Mouse (Mus musculus): ENCODE measurements at regions not wholly inside any gene's neighbourhood (a gene's known extent, or its start where the extent isn't known, plus 50 kb on each side); places are given as distances from the start of the nearest gene placed in this dataset.

- DNase-seq (ENCODE audit: low read depth), result peak; percentile 86
- no peak for TF ChIP-seq POLR2A (IDR thresholded peaks at IDR 0.05; ENCODE audit: borderline replicate concordance, extremely low read depth, insufficient read depth, insufficient read length, poor library complexity, severe bottlenecking)
- TF ChIP-seq CTCF (IDR thresholded peaks at IDR 0.05; ENCODE audit: borderline replicate concordance, extremely low read depth, insufficient read depth, insufficient read length), result no peak
Observed at GRCm38 (mm10) chr15:56027197-56027818, 1450.1 kb downstream of the Slc22a22 start.

- no peak for TF ChIP-seq POLR2A (IDR thresholded peaks at IDR 0.05; ENCODE audit: borderline replicate concordance, extremely low read depth, insufficient read depth, insufficient read length, poor library complexity, severe bottlenecking)
- no peak for TF ChIP-seq CTCF (IDR thresholded peaks at IDR 0.05; ENCODE audit: borderline replicate concordance, extremely low read depth, insufficient read depth, insufficient read length)
- no peak for DNase-seq (ENCODE audit: low read depth)
Observed at GRCm38 (mm10) chr15:56024705-56025104, 1452.7 kb downstream of the Slc22a22 start.

- DNase-seq (ENCODE audit: low read depth), result peak; percentile 12
- TF ChIP-seq POLR2A (IDR thresholded peaks at IDR 0.05; ENCODE audit: borderline replicate concordance, extremely low read depth, insufficient read depth, insufficient read length, poor library complexity, severe bottlenecking) (no peak), CTCF (IDR thresholded peaks at IDR 0.05; ENCODE audit: borderline replicate concordance, extremely low read depth, insufficient read depth, insufficient read length) (no peak)
Observed at GRCm38 (mm10) chr15:56023862-56024484, 1453.5 kb downstream of the Slc22a22 start.

- no peak for TF ChIP-seq CTCF (IDR thresholded peaks at IDR 0.05; ENCODE audit: borderline replicate concordance, extremely low read depth, insufficient read depth, insufficient read length)
- TF ChIP-seq POLR2A (IDR thresholded peaks at IDR 0.05; ENCODE audit: borderline replicate concordance, extremely low read depth, insufficient read depth, insufficient read length, poor library complexity, severe bottlenecking), result no peak
- DNase-seq (ENCODE audit: low read depth), result no peak
Observed at GRCm38 (mm10) chr15:56022315-56022714, 1455.1 kb downstream of the Slc22a22 start.

- DNase-seq (ENCODE audit: low read depth), result no peak
- TF ChIP-seq POLR2A (IDR thresholded peaks at IDR 0.05; ENCODE audit: borderline replicate concordance, extremely low read depth, insufficient read depth, insufficient read length, poor library complexity, severe bottlenecking), result no peak
- TF ChIP-seq CTCF (IDR thresholded peaks at IDR 0.05; ENCODE audit: borderline replicate concordance, extremely low read depth, insufficient read depth, insufficient read length), result no peak
Observed at GRCm38 (mm10) chr15:56018141-56018540, 1459.3 kb downstream of the Slc22a22 start.

GRCm38 (mm10) chr15:56017561-56017960, 1459.9 kb downstream of the Slc22a22 start:
- DNase-seq (ENCODE audit: low read depth), result no peak
- TF ChIP-seq CTCF (IDR thresholded peaks at IDR 0.05; ENCODE audit: borderline replicate concordance, extremely low read depth, insufficient read depth, insufficient read length) (no peak), POLR2A (IDR thresholded peaks at IDR 0.05; ENCODE audit: borderline replicate concordance, extremely low read depth, insufficient read depth, insufficient read length, poor library complexity, severe bottlenecking) (no peak)

- no peak for DNase-seq (ENCODE audit: low read depth)
- TF ChIP-seq CTCF (IDR thresholded peaks at IDR 0.05; ENCODE audit: borderline replicate concordance, extremely low read depth, insufficient read depth, insufficient read length), result no peak
- no peak for TF ChIP-seq POLR2A (IDR thresholded peaks at IDR 0.05; ENCODE audit: borderline replicate concordance, extremely low read depth, insufficient read depth, insufficient read length, poor library complexity, severe bottlenecking)
Observed at GRCm38 (mm10) chr15:56016070-56016469, 1461.4 kb downstream of the Slc22a22 start.

- peak; percentile 8 for DNase-seq (ENCODE audit: low read depth)
- TF ChIP-seq POLR2A (IDR thresholded peaks at IDR 0.05; ENCODE audit: borderline replicate concordance, extremely low read depth, insufficient read depth, insufficient read length, poor library complexity, severe bottlenecking), result no peak
- no peak for TF ChIP-seq CTCF (IDR thresholded peaks at IDR 0.05; ENCODE audit: borderline replicate concordance, extremely low read depth, insufficient read depth, insufficient read length)
Observed at GRCm38 (mm10) chr15:56014059-56014620, 1463.3 kb downstream of the Slc22a22 start.

- peak; percentile 15 for DNase-seq (ENCODE audit: low read depth)
- TF ChIP-seq CTCF (IDR thresholded peaks at IDR 0.05; ENCODE audit: borderline replicate concordance, extremely low read depth, insufficient read depth, insufficient read length) (no peak), POLR2A (IDR thresholded peaks at IDR 0.05; ENCODE audit: borderline replicate concordance, extremely low read depth, insufficient read depth, insufficient read length, poor library complexity, severe bottlenecking) (no peak)
Observed at GRCm38 (mm10) chr15:56008603-56009174, 1468.7 kb downstream of the Slc22a22 start.

GRCm38 (mm10) chr15:56007376-56007775, 1470.0 kb downstream of the Slc22a22 start:
- peak; percentile 51 for DNase-seq (ENCODE audit: low read depth)
- TF ChIP-seq CTCF (IDR thresholded peaks at IDR 0.05; ENCODE audit: borderline replicate concordance, extremely low read depth, insufficient read depth, insufficient read length) (no peak), POLR2A (IDR thresholded peaks at IDR 0.05; ENCODE audit: borderline replicate concordance, extremely low read depth, insufficient read depth, insufficient read length, poor library complexity, severe bottlenecking) (no peak)

- TF ChIP-seq POLR2A (IDR thresholded peaks at IDR 0.05; ENCODE audit: borderline replicate concordance, extremely low read depth, insufficient read depth, insufficient read length, poor library complexity, severe bottlenecking) (no peak), CTCF (IDR thresholded peaks at IDR 0.05; ENCODE audit: borderline replicate concordance, extremely low read depth, insufficient read depth, insufficient read length) (no peak)
- DNase-seq (ENCODE audit: low read depth), result no peak
Observed at GRCm38 (mm10) chr15:56005361-56005760, 1472.1 kb downstream of the Slc22a22 start.
